Mouse (Mus musculus) heart, adult 11 months (tissue): ENCODE results near the gene Cyth4.

ENCODE experiments used
- DNase-seq: peaks from one replicate; pipeline ENCODE4 v3.0.0; 2022

The Cyth4 gene

GRCm38 (mm10) chr15:78587050-78587994 lies 9.5 kb upstream of the Cyth4 start:
- DNase-seq, result peak; percentile 97

- DNase-seq, result no peak
Measured at GRCm38 (mm10) chr15:78588049-78588448, 8.8 kb upstream of the Cyth4 start.

GRCm38 (mm10) chr15:78588900-78589299 lies 7.9 kb upstream of the Cyth4 start:
- peak; percentile 98 for DNase-seq

- no peak for DNase-seq
Measured at GRCm38 (mm10) chr15:78589936-78590335, 6.9 kb upstream of the Cyth4 start.

GRCm38 (mm10) chr15:78590785-78591184 lies 6.1 kb upstream of the Cyth4 start:
- DNase-seq, result no peak

- DNase-seq, result no peak
Measured at GRCm38 (mm10) chr15:78591680-78592451, 5.0 kb upstream of the Cyth4 start.

GRCm38 (mm10) chr15:78592452-78592968 lies 4.3 kb upstream of the Cyth4 start:
- no peak for DNase-seq

- DNase-seq, result no peak
Measured at GRCm38 (mm10) chr15:78593896-78594425, 2.9 kb upstream of the Cyth4 start.

- DNase-seq, result no peak
Measured at GRCm38 (mm10) chr15:78594831-78595230, 2.0 kb upstream of the Cyth4 start.

GRCm38 (mm10) chr15:78595468-78595867 lies 1.4 kb upstream of the Cyth4 start:
- no peak for DNase-seq

- DNase-seq, result no peak
Measured at GRCm38 (mm10) chr15:78596504-78596903, 343 bp upstream of the Cyth4 start.

- DNase-seq, result peak; percentile 96
Measured at GRCm38 (mm10) chr15:78597729-78598128, 882 bp downstream of the Cyth4 start.

GRCm38 (mm10) chr15:78599124-78599523 lies 2.3 kb downstream of the Cyth4 start:
- DNase-seq, result peak; percentile 98

GRCm38 (mm10) chr15:78599529-78600193 lies 2.8 kb downstream of the Cyth4 start:
- DNase-seq, result no peak

- no peak for DNase-seq
Measured at GRCm38 (mm10) chr15:78601180-78601579, 4.3 kb downstream of the Cyth4 start.

GRCm38 (mm10) chr15:78604255-78604654 lies 7.4 kb downstream of the Cyth4 start:
- no peak for DNase-seq

- no peak for DNase-seq
Measured at GRCm38 (mm10) chr15:78605371-78605791, 8.5 kb downstream of the Cyth4 start.

GRCm38 (mm10) chr15:78606059-78606458 lies 9.2 kb downstream of the Cyth4 start:
- DNase-seq, result no peak

GRCm38 (mm10) chr15:78607463-78607862 lies 10.6 kb downstream of the Cyth4 start:
- DNase-seq, result peak; percentile 94

GRCm38 (mm10) chr15:78610705-78611462 lies 14.0 kb downstream of the Cyth4 start:
- peak; percentile 94 for DNase-seq

GRCm38 (mm10) chr15:78614536-78614935 lies 17.7 kb downstream of the Cyth4 start:
- no peak for DNase-seq

- DNase-seq, result no peak
Measured at GRCm38 (mm10) chr15:78616973-78617372, 20.1 kb downstream of the Cyth4 start.
